Mouse (Mus musculus) limb, embryonic 10.5 days (tissue): Measurements from ENCODE around the gene Morc2b. TPM values are rescaled to one million over a fixed set of nuclear protein-coding genes. Genes with fewer than 3 reads are reported as not detected.
A peak's percentile ranks its signal among the peaks of the same experiment; 100 is the strongest.
"Not testable (repeated sequence)": the region's sequence is repeated elsewhere in the genome, so short reads cannot be mapped to it uniquely, and the experiment has no call there.

Experiments
- DNase-seq: peaks from one replicate; pipeline ENCODE4 v3.0.0-alpha.2; 2017; ENCODE audit warnings: low spot score
- H3K27ac ChIP-seq: fragments of 300-500 bp; sonication (generic); 2 replicates; pipeline ENCODE4 v1.5.1; 2016; ENCODE audit warnings: mild to moderate bottlenecking
- H3K27me3 ChIP-seq: fragments of 300-500 bp; sonication (generic); 2 replicates; pipeline ENCODE4 v1.6.1; 2016; ENCODE audit warnings: low read depth, mild to moderate bottlenecking; ENCODE audit not compliant: poor library complexity, severe bottlenecking
- H3K36me3 ChIP-seq: fragments of 300-500 bp; sonication (generic); 2 replicates; pipeline ENCODE4 v1.6.1; 2016; ENCODE audit warnings: mild to moderate bottlenecking, moderate library complexity
- H3K4me1 ChIP-seq: fragments of 300-500 bp; sonication (generic); 2 replicates; pipeline ENCODE4 v1.6.1; 2016
- H3K4me3 ChIP-seq: fragments of 300-500 bp; sonication (generic); 2 replicates; pipeline ENCODE4 v1.5.1; 2016; ENCODE audit warnings: mild to moderate bottlenecking, moderate library complexity
- H3K9me3 ChIP-seq: fragments of 300-500 bp; sonication (generic); replicated peaks from 2 replicates; pipeline ENCODE4 v1.6.1; 2016; ENCODE audit warnings: mild to moderate bottlenecking
- WGBS: fragments of 180-500 bp; shearing (Covaris S2); methylation state at CpG from one replicate; pipeline ENCODE4 v1.1.7; 2016; 5-methylcytosine and 5-hydroxymethylcytosine counted together
- polyA plus RNA-seq: library from polyadenylated mRNA; unstranded; fragments of >200 nt; fragmentation: Nextera tagmentation; extraction: Ambion mirVana; gene quantifications from 2 replicates; pipeline ENCODE4 v1.2.1, GENCODE M21; 2016

The Morc2b gene
- polyA plus RNA-seq: 0.11 TPM in 1 of 2 replicates, not detected in the other

- no peaks in the 10 kb centered on the region for H3K9me3 ChIP-seq
- no peak within 1 kb of the TSS for H3K27ac ChIP-seq
- no peaks in the 10 kb centered on the region for H3K27me3 ChIP-seq
- H3K36me3 ChIP-seq: no peaks in the 10 kb centered on the region
- H3K4me1 ChIP-seq: no peaks in the 10 kb centered on the region
- no peak for DNase-seq
- WGBS: 78% methylated on average over 18 of the region's 18 CpGs
- H3K4me3 ChIP-seq: no peak within 1 kb of the TSS
Observed at GRCm38 (mm10) chr17:33139261-33139820, at the start of gene Morc2b. TSS of gene Morc2b (minus strand) at chr17:33139683.

- not testable (repeated sequence) for H3K27me3 ChIP-seq, H3K4me1 ChIP-seq, H3K4me3 ChIP-seq, H3K27ac ChIP-seq, DNase-seq, H3K9me3 ChIP-seq, H3K36me3 ChIP-seq
- WGBS: 80% methylated on average over 1 of the region's 1 CpGs
Observed at GRCm38 (mm10) chr17:33168147-33168546, 28.7 kb upstream of the Morc2b start, which contains the start of gene Olfr55. TSS of gene Olfr55 (plus strand) at chr17:33168447.

- Histone ChIP-seq H3K4me3 (no peak overlapping the region), H3K36me3 (no peaks in the 10 kb centered on the region), H3K27me3 (no peaks in the 10 kb centered on the region), H3K27ac (no peak overlapping the region), H3K4me1 (no peaks in the 10 kb centered on the region), H3K9me3 (no peaks in the 10 kb centered on the region)
- WGBS: 56% methylated on average over 2 of the region's 2 CpGs
- DNase-seq: no peak
Observed at GRCm38 (mm10) chr17:33126257-33126656, 13.2 kb downstream of the Morc2b start.

GRCm38 (mm10) chr17:33124546-33124945 is 14.9 kb downstream of the Morc2b start:
- no peaks in the 10 kb centered on the region for H3K4me1 ChIP-seq
- no peak overlapping the region for H3K27ac ChIP-seq
- no peaks in the 10 kb centered on the region for H3K9me3 ChIP-seq
- DNase-seq: no peak
- no peaks in the 10 kb centered on the region for H3K36me3 ChIP-seq
- no peak overlapping the region for H3K4me3 ChIP-seq
- H3K27me3 ChIP-seq: no peaks in the 10 kb centered on the region

GRCm38 (mm10) chr17:33097396-33097795 is 42.1 kb downstream of the Morc2b start:
- Histone ChIP-seq H3K9me3 (no peaks in the 10 kb centered on the region), H3K36me3 (no peaks in the 10 kb centered on the region), H3K4me1 (peaks cover 9% of the 10 kb centered on the region), H3K4me3 (no peak overlapping the region), H3K27me3 (no peaks in the 10 kb centered on the region), H3K27ac (no peak overlapping the region)
- no peak for DNase-seq
- WGBS: 90% methylated on average over 2 of the region's 2 CpGs

- no peaks in the 10 kb centered on the region for H3K9me3 ChIP-seq
- peak overlapping the region; percentile 91 for H3K27ac ChIP-seq
- no peaks in the 10 kb centered on the region for H3K36me3 ChIP-seq
- H3K27me3 ChIP-seq: no peaks in the 10 kb centered on the region
- WGBS: 4% methylated on average over 31 of the region's 31 CpGs
- H3K4me3 ChIP-seq: peak overlapping the region; percentile 75
- peak; percentile 76 for DNase-seq
- H3K4me1 ChIP-seq: peaks cover 13% of the 10 kb centered on the region
Observed at GRCm38 (mm10) chr17:33092391-33093193, 46.9 kb downstream of the Morc2b start.

- Histone ChIP-seq H3K27ac (no peak overlapping the region), H3K4me3 (peak overlapping the region; percentile 75; the same call in 1 of the 2 replicates), H3K27me3 (no peaks in the 10 kb centered on the region), H3K9me3 (no peaks in the 10 kb centered on the region), H3K4me1 (peaks cover 13% of the 10 kb centered on the region), H3K36me3 (no peaks in the 10 kb centered on the region)
- no peak for DNase-seq
- 89% methylated on average over 1 of the region's 1 CpGs for WGBS
Observed at GRCm38 (mm10) chr17:33091630-33092029, 47.9 kb downstream of the Morc2b start.

GRCm38 (mm10) chr17:33089220-33089949 is 50.1 kb downstream of the Morc2b start, which contains the start of gene Zfp563:
TSS of gene Zfp563 (plus strand) at chr17:33089310.
- peak within 1 kb of the TSS; percentile 88 for H3K27ac ChIP-seq
- peak within 1 kb of the TSS; percentile 70 for H3K4me3 ChIP-seq
- H3K4me1 ChIP-seq: peaks cover 13% of the 10 kb centered on the region
- H3K27me3 ChIP-seq: no peaks in the 10 kb centered on the region
- 5% methylated on average over 34 of the region's 34 CpGs for WGBS
- H3K36me3 ChIP-seq: no peaks in the 10 kb centered on the region
- peak; percentile 90 for DNase-seq
- H3K9me3 ChIP-seq: no peaks in the 10 kb centered on the region

- H3K9me3 ChIP-seq: no peaks in the 10 kb centered on the region
- no peaks in the 10 kb centered on the region for H3K27me3 ChIP-seq
- no peak for DNase-seq
- no peaks in the 10 kb centered on the region for H3K4me1 ChIP-seq
- no peaks in the 10 kb centered on the region for H3K36me3 ChIP-seq
- WGBS: 64% methylated on average over 1 of the region's 1 CpGs
- H3K4me3 ChIP-seq: no peak within 1 kb of the TSS
- H3K27ac ChIP-seq: no peak within 1 kb of the TSS
Observed at GRCm38 (mm10) chr17:33067958-33068357, 71.5 kb downstream of the Morc2b start, which contains the start of gene 4921501E09Rik. TSS of gene 4921501E09Rik (minus strand) at chr17:33068058.

Other genes with a start within 250 kb of the Morc2b start
- gene Zfp870, start 248.0 kb downstream of the Morc2b start, polyA plus RNA-seq: 6.5 and 7.6 TPM in 2 replicates
- not detected in 2 replicates for gene Cyp4f14, start 222.3 kb downstream of the Morc2b start, polyA plus RNA-seq
- gene Cyp4f13, start 192.3 kb downstream of the Morc2b start, polyA plus RNA-seq: 2.3 and 2.6 TPM in 2 replicates
- 12.2 and 13.7 TPM in 2 replicates for gene Zfp472, start 173.9 kb downstream of the Morc2b start, polyA plus RNA-seq
- 10.4 and 13.8 TPM in 2 replicates for gene Zfp952, start 146.6 kb downstream of the Morc2b start, polyA plus RNA-seq
- 11.7 and 15.4 TPM in 2 replicates for gene Zfp763, start 106.3 kb downstream of the Morc2b start, polyA plus RNA-seq
- not detected in 2 replicates for gene 4921501E09Rik, start 71.6 kb downstream of the Morc2b start, polyA plus RNA-seq
- 5.9 and 8.6 TPM in 2 replicates for gene Zfp563, start 50.4 kb downstream of the Morc2b start, polyA plus RNA-seq
- gene Olfr55, start 28.8 kb upstream of the Morc2b start, polyA plus RNA-seq: not detected in 2 replicates
- not detected in 2 replicates for gene Olfr239, start 51.6 kb upstream of the Morc2b start, polyA plus RNA-seq
- not detected in 2 replicates for gene Olfr1564, start 82.0 kb upstream of the Morc2b start, polyA plus RNA-seq
- gene Zfp955a, start 115.5 kb upstream of the Morc2b start, polyA plus RNA-seq: 16.1 and 19.0 TPM in 2 replicates
- 0.03 TPM in 1 of 2 replicates, not detected in the other for gene Olfr63, start 125.0 kb upstream of the Morc2b start, polyA plus RNA-seq
- 10.2 and 11.5 TPM in 2 replicates for gene Zfp955b, start 149.9 kb upstream of the Morc2b start, polyA plus RNA-seq
- gene Zfp81, start 219.2 kb upstream of the Morc2b start, polyA plus RNA-seq: 8.2 and 13.1 TPM in 2 replicates